Mouse (Mus musculus): Measurements from ENCODE around the gene Atp8b4. TPM values are rescaled to one million over a fixed set of nuclear protein-coding genes. Genes with fewer than 3 reads are reported as not detected.
"Not testable (repeated sequence)": the region's sequence is repeated elsewhere in the genome, so short reads cannot be mapped to it uniquely, and the experiment has no call there.

Atp8b4 gene
- polyA plus RNA-seq, 1 experiment from 2014 or later: 1.3 TPM

- WGBS: 39% methylated on average over 2 of the region's 2 CpGs
- H3K27me3 ChIP-seq (replicated peaks; ENCODE audit: low read depth, poor library complexity, severe bottlenecking); H3K9me3 ChIP-seq: not testable (repeated sequence)
These were observed 42.7 kb downstream of the Atp8b4 start for GRCm38 (mm10) chr2:126457759-126458158.

DNA sequence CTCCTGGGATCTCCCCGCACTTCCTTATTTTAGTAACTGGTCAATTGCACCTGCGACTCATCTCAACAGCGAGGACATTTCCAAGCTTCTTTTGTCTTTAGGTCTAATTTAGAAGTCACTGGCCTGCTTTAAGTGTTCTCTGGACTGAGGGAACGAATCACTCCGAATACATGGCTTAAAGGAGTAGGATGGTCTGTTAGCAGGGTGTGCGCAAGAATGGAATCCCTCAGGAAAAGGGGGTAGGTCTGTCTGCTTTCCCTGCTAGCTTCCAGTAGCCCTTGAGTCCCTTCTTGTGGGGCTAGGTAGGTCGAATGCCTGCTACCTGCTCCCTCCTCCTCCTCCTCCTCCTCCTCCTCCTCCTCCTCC, 49.6 kb downstream of the Atp8b4 start:
- Histone ChIP-seq H3K27ac (replicated peaks) (no peak overlapping the region), H3K27me3 (replicated peaks; ENCODE audit: low read depth, poor library complexity, severe bottlenecking) (no peaks in the 10 kb centered on the region), H3K4me3 (no peak overlapping the region), H3K9me3 (no peaks in the 10 kb centered on the region), H3K4me1 (peaks cover 4% of the 10 kb centered on the region; the same call in 1 of the 2 replicates), H3K36me3 (replicated peaks) (no peaks in the 10 kb centered on the region)
- WGBS: 84% methylated on average over 7 of the region's 7 CpGs
- no peak for DNase-seq (ENCODE audit: low spot score)

More at GRCm38 (mm10) chr2:126457759-126458158, 42.7 kb downstream of the Atp8b4 start:
- not testable (repeated sequence) for H3K36me3 ChIP-seq (replicated peaks); H3K4me1 ChIP-seq; DNase-seq (ENCODE audit: low spot score); H3K27ac ChIP-seq (replicated peaks); H3K4me3 ChIP-seq

- H3K36me3 ChIP-seq (replicated peaks): no peaks in the 10 kb centered on the region
- H3K9me3 ChIP-seq: no peaks in the 10 kb centered on the region
- no peak for DNase-seq (ENCODE audit: low spot score)
- H3K27ac ChIP-seq (replicated peaks): no peak overlapping the region
- H3K4me1 ChIP-seq: peaks cover 4% of the 10 kb centered on the region; the same call in 1 of the 2 replicates
- no peak overlapping the region for H3K4me3 ChIP-seq
- WGBS: 79% methylated on average over 14 of the region's 14 CpGs
- no peaks in the 10 kb centered on the region for H3K27me3 ChIP-seq (replicated peaks; ENCODE audit: low read depth, poor library complexity, severe bottlenecking)
These were observed 50.1 kb downstream of the Atp8b4 start for GRCm38 (mm10) chr2:126450210-126450936.

GRCm38 (mm10) chr2:126445039-126445438, 55.4 kb downstream of the Atp8b4 start:
- 77% methylated on average over 6 of the region's 6 CpGs for WGBS

GRCm38 (mm10) chr2:126441586-126441985, 58.9 kb downstream of the Atp8b4 start:
- H3K9me3 ChIP-seq: no peaks in the 10 kb centered on the region
- no peak overlapping the region for H3K27ac ChIP-seq (replicated peaks)
- DNase-seq (ENCODE audit: low spot score): no peak
- WGBS: 75% methylated on average over 4 of the region's 4 CpGs
- no peaks in the 10 kb centered on the region for H3K36me3 ChIP-seq (replicated peaks)
- no peaks in the 10 kb centered on the region for H3K4me1 ChIP-seq
- H3K27me3 ChIP-seq (replicated peaks; ENCODE audit: low read depth, poor library complexity, severe bottlenecking): no peaks in the 10 kb centered on the region
- H3K4me3 ChIP-seq: no peak overlapping the region

More at GRCm38 (mm10) chr2:126445039-126445438, 55.4 kb downstream of the Atp8b4 start:
- DNase-seq (ENCODE audit: low spot score): no peak
- Histone ChIP-seq H3K4me1 (no peaks in the 10 kb centered on the region), H3K36me3 (replicated peaks) (no peaks in the 10 kb centered on the region), H3K27ac (replicated peaks) (no peak overlapping the region), H3K27me3 (replicated peaks; ENCODE audit: low read depth, poor library complexity, severe bottlenecking) (no peaks in the 10 kb centered on the region), H3K4me3 (no peak overlapping the region), H3K9me3 (no peaks in the 10 kb centered on the region)

- 81% methylated on average over 1 of the region's 1 CpGs for WGBS
- no peaks in the 10 kb centered on the region for H3K27me3 ChIP-seq (replicated peaks; ENCODE audit: low read depth, poor library complexity, severe bottlenecking)
These were observed 65.8 kb downstream of the Atp8b4 start for GRCm38 (mm10) chr2:126434712-126435111.

DNA sequence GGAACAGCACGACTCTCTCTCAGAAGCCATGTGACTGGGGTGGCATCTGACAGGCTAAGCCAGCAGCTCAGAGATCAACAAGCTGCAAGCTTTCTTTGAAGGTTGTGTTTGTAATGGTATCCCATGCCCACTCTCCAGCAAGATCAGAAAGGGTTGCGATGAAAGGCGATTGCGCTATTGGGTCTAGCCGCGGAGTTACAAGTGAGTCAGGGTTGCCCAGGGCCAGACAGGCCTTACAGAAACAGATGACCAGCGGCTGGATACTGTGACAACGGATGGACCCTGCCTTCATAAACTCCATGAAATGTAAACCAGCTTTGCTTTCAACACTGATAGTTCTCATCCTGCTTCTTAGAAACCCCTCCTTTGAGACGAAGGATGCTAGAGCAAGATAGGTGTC, 66.2 kb downstream of the Atp8b4 start:
- Histone ChIP-seq H3K36me3 (replicated peaks) (no peaks in the 10 kb centered on the region), H3K27ac (replicated peaks) (no peak overlapping the region), H3K4me1 (no peaks in the 10 kb centered on the region), H3K4me3 (no peak overlapping the region), H3K27me3 (replicated peaks; ENCODE audit: low read depth, poor library complexity, severe bottlenecking) (no peaks in the 10 kb centered on the region), H3K9me3 (no peaks in the 10 kb centered on the region)
- no peak for DNase-seq (ENCODE audit: low spot score)
- 93% methylated on average over 9 of the region's 9 CpGs for WGBS

More at GRCm38 (mm10) chr2:126434712-126435111, 65.8 kb downstream of the Atp8b4 start:
- no peaks in the 10 kb centered on the region for H3K4me1 ChIP-seq
- no peaks in the 10 kb centered on the region for H3K9me3 ChIP-seq
- no peak overlapping the region for H3K27ac ChIP-seq (replicated peaks)
- H3K4me3 ChIP-seq: no peak overlapping the region
- no peak for DNase-seq (ENCODE audit: low spot score)
- H3K36me3 ChIP-seq (replicated peaks): no peaks in the 10 kb centered on the region

GRCm38 (mm10) chr2:126432481-126433066, 67.9 kb downstream of the Atp8b4 start:
- WGBS: 85% methylated on average over 9 of the region's 9 CpGs
- DNase-seq (ENCODE audit: low spot score): no peak
- Histone ChIP-seq H3K27me3 (replicated peaks; ENCODE audit: low read depth, poor library complexity, severe bottlenecking) (no peaks in the 10 kb centered on the region), H3K27ac (replicated peaks) (no peak overlapping the region), H3K9me3 (no peaks in the 10 kb centered on the region), H3K4me3 (no peak overlapping the region), H3K36me3 (replicated peaks) (no peaks in the 10 kb centered on the region), H3K4me1 (no peaks in the 10 kb centered on the region)

DNA sequence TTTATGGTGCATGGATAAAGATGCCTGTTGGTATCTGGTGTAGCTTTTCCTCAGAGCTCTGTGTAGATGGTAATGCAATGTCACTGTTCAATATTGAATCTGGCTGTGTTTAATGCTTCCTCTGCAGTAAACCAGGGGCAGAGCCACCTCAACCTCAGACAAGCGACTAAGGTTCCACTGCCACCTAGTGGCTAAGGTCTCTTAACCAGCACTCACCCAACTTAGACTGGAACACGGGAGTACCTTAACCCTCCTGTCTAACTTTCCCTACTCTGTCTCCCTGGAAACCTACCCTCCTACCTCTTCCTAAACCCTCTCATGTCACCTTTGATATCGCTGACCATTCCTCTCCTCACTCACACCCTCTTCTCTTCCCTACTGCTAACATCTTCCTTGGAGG, 71.2 kb downstream of the Atp8b4 start:
- Histone ChIP-seq H3K27ac (replicated peaks) (no peak overlapping the region), H3K4me3 (no peak overlapping the region), H3K36me3 (replicated peaks) (no peaks in the 10 kb centered on the region), H3K4me1 (no peaks in the 10 kb centered on the region), H3K27me3 (replicated peaks; ENCODE audit: low read depth, poor library complexity, severe bottlenecking) (no peaks in the 10 kb centered on the region), H3K9me3 (no peaks in the 10 kb centered on the region)
- peak; percentile 63 for DNase-seq (ENCODE audit: low spot score)
- 21% methylated on average over 3 of the region's 3 CpGs for WGBS

DNA sequence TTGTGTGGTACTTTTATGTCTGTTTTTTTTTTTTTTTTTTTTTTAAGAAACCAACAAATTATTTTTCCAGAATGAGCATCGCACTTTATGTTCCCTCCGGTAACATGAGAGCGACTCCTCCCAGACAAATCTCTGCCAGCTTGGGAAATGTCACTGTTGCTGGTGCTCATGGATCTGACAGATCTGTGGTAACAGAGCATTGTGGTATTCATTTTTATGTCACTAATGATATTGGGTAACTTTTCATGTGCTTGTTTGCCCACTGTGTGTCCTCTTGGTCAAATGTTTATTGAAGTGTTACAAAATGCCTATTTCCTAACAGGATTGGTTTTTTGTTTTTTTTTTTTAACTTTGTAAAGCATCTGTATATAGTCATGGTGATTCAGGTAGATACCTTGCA, 75.3 kb downstream of the Atp8b4 start:
- no peaks in the 10 kb centered on the region for H3K36me3 ChIP-seq (replicated peaks)
- DNase-seq (ENCODE audit: low spot score): no peak
- no peak overlapping the region for H3K27ac ChIP-seq (replicated peaks)
- no peaks in the 10 kb centered on the region for H3K4me1 ChIP-seq
- no peaks in the 10 kb centered on the region for H3K27me3 ChIP-seq (replicated peaks; ENCODE audit: low read depth, poor library complexity, severe bottlenecking)
- WGBS: 94% methylated on average over 3 of the region's 3 CpGs
- H3K9me3 ChIP-seq: no peaks in the 10 kb centered on the region
- H3K4me3 ChIP-seq: no peak overlapping the region

DNA sequence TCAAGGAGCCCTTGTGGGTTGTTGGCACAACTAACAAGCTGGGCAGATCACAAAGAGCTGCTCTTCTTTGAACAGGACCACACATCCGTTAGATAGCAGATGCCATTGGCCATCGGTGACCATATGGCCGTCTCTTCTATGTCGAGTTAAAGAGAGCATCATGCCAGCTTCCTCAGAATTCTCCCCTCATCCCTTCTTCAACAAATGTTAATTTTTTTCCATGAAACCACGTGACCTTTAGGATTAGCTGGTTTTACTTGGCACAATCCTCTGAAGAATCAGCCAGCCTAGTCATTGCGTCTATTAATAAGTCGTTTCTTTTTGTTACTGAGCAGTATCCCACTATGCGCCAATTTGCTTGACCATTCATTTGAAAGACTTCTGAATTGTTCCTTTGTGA, 75.8 kb downstream of the Atp8b4 start:
- H3K4me1 ChIP-seq: no peaks in the 10 kb centered on the region
- H3K27me3 ChIP-seq (replicated peaks; ENCODE audit: low read depth, poor library complexity, severe bottlenecking): no peaks in the 10 kb centered on the region
- H3K36me3 ChIP-seq (replicated peaks): no peaks in the 10 kb centered on the region
- no peak for DNase-seq (ENCODE audit: low spot score)
- WGBS: 86% methylated on average over 8 of the region's 8 CpGs
- no peak overlapping the region for H3K4me3 ChIP-seq
- no peak overlapping the region for H3K27ac ChIP-seq (replicated peaks)
- H3K9me3 ChIP-seq: no peaks in the 10 kb centered on the region

DNA sequence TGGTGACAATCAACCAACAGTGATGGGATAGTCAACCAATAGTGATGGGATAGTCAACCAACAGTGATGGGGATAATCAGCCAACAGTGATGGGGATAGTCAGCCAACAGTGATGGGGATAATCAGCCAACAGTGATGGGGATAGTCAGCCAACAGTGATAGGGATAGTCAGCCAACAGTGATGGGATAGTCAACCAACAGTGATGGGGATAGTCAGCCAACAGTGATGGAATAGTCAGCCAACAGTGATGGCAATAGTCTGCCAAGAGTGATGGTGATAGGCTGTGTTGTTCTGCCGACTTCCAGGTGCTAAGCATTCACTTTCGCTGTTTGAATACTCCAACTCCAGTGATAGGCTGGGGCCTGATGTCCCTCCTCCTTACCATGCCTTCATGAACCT, 79.6 kb downstream of the Atp8b4 start:
- no peaks in the 10 kb centered on the region for H3K4me1 ChIP-seq
- H3K36me3 ChIP-seq (replicated peaks): no peaks in the 10 kb centered on the region
- DNase-seq (ENCODE audit: low spot score): no peak
- no peak overlapping the region for H3K27ac ChIP-seq (replicated peaks)
- no peak overlapping the region for H3K4me3 ChIP-seq
- H3K27me3 ChIP-seq (replicated peaks; ENCODE audit: low read depth, poor library complexity, severe bottlenecking): no peaks in the 10 kb centered on the region
- H3K9me3 ChIP-seq: no peaks in the 10 kb centered on the region
- 88% methylated on average over 2 of the region's 2 CpGs for WGBS

DNA sequence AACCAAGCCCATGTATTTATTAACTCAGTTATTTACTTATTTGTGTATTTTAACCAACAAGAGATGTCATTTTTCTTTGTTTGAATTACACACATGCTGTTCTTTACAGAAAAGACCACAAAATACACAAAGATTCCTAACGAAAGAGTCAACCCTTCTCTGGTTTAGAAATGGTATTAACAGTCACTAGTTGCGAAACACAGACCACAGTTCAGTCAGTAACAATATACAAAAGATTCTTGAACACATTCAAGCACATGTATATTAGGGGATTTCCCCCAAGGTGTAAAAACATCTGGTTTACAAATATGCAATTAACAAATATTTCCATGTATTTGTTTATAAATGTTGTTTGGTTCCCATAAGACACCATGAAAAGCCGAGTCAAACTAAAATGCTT, 81.6 kb downstream of the Atp8b4 start:
- no peak for DNase-seq (ENCODE audit: low spot score)
- WGBS: 91% methylated on average over 3 of the region's 3 CpGs
- Histone ChIP-seq H3K36me3 (replicated peaks) (no peaks in the 10 kb centered on the region), H3K4me1 (no peaks in the 10 kb centered on the region), H3K27me3 (replicated peaks; ENCODE audit: low read depth, poor library complexity, severe bottlenecking) (no peaks in the 10 kb centered on the region), H3K4me3 (no peak overlapping the region), H3K9me3 (no peaks in the 10 kb centered on the region), H3K27ac (replicated peaks) (no peak overlapping the region)

All from embryonic facial prominence, embryonic 10.5 days (tissue).